ENCODE assay signal across 8 mouse cellular contexts in genomic region chr19:7165509-7166199, GRCm38 (mm10). TPM values are rescaled to one million over a fixed set of nuclear protein-coding genes. Genes with fewer than 3 reads are reported as not detected.
DNase-seq lines count a peak whose midpoint lies in the region; ATAC-seq lines count a peak whose summit lies in the region.

No protein-coding gene starts in this region.

- H3K4me2 ChIP-seq in heart, embryonic 15.5 days, result peak overlapping the region; percentile 100
- H3K4me2 ChIP-seq in embryonic facial prominence, embryonic 14.5 days (ENCODE audit: low read depth, low read length), result peak overlapping the region; percentile 98
- peak overlapping the region; percentile 91 for H3K4me2 ChIP-seq in neural tube, embryonic 13.5 days

- H3K4me3 ChIP-seq in heart, embryonic 15.5 days, result peak overlapping the region; percentile 73
- H3K4me3 ChIP-seq in embryonic facial prominence, embryonic 14.5 days (ENCODE audit: low read depth, low read length), result peak overlapping the region; percentile 80
- peak overlapping the region; percentile 77 for H3K4me3 ChIP-seq in neural tube, embryonic 13.5 days

- no peak for ATAC-seq in heart, embryonic 15.5 days (replicated peaks; ENCODE audit: insufficient number of reproducible peaks, insufficient read depth, low FRiP score, low read depth)
- ATAC-seq in embryonic facial prominence, embryonic 14.5 days (ENCODE audit: low read depth), result peak; percentile 30
- ATAC-seq in neural tube, embryonic 13.5 days (ENCODE audit: low read depth), result peak; percentile 33

- peaks cover 61% of the 10 kb centered on the region for H3K27me3 ChIP-seq in heart, embryonic 15.5 days
- peaks cover 26% of the 10 kb centered on the region for H3K27me3 ChIP-seq in embryonic facial prominence, embryonic 14.5 days (replicated peaks; ENCODE audit: control insufficient read depth, insufficient read depth, low read length)
- H3K27me3 ChIP-seq in neural tube, embryonic 13.5 days, result peaks cover 90% of the 10 kb centered on the region

- peak overlapping the region; percentile 60 for H3K9ac ChIP-seq in heart, embryonic 15.5 days
- peak overlapping the region; percentile 81 for H3K9ac ChIP-seq in embryonic facial prominence, embryonic 14.5 days (ENCODE audit: low read depth, low read length)
- peak overlapping the region; percentile 87 for H3K9ac ChIP-seq in neural tube, embryonic 13.5 days

- 1% methylated on average over 70 of the region's 105 CpGs for WGBS in heart, embryonic 15.5 days
- WGBS in embryonic facial prominence, embryonic 14.5 days, result 5% methylated on average over 13 of the region's 105 CpGs
- WGBS in neural tube, embryonic 13.5 days, result 2% methylated on average over 48 of the region's 105 CpGs

- DNase-seq in heart, adult 9 months (ENCODE audit: low spot score in 2 of 2), result no peak
- DNase-seq in adrenal gland, postnatal 14 days, result peak; percentile 59
- DNase-seq in embryonic facial prominence, embryonic 14.5 days (ENCODE audit: low spot score), result no peak
- DNase-seq in kidney, postnatal 10 days, result peak; percentile 69
- DNase-seq in frontal cortex, postnatal 10 days (ENCODE audit: low spot score in 2 of 2), result no peak
- no peak for DNase-seq in left cerebral cortex, adult 8-10 months (ENCODE audit: low spot score in 2 of 2)

- H3K4me1 ChIP-seq in heart, embryonic 15.5 days (replicated peaks), result peaks cover 30% of the 10 kb centered on the region
- H3K4me1 ChIP-seq in embryonic facial prominence, embryonic 14.5 days (ENCODE audit: control insufficient read depth, insufficient read depth, low read length), result peaks cover 14% of the 10 kb centered on the region
- H3K4me1 ChIP-seq in neural tube, embryonic 13.5 days (replicated peaks), result peaks cover 45% of the 10 kb centered on the region

- no peaks in the 10 kb centered on the region for H3K36me3 ChIP-seq in heart, embryonic 15.5 days
- H3K36me3 ChIP-seq in embryonic facial prominence, embryonic 14.5 days (ENCODE audit: control insufficient read depth, insufficient read depth, low read length), result no peaks in the 10 kb centered on the region
- no peaks in the 10 kb centered on the region for H3K36me3 ChIP-seq in neural tube, embryonic 13.5 days

- no peaks in the 10 kb centered on the region for H3K9me3 ChIP-seq in heart, embryonic 15.5 days (replicated peaks)
- no peaks in the 10 kb centered on the region for H3K9me3 ChIP-seq in embryonic facial prominence, embryonic 14.5 days (ENCODE audit: control insufficient read depth, low read length)
- no peaks in the 10 kb centered on the region for H3K9me3 ChIP-seq in neural tube, embryonic 13.5 days

- no peak overlapping the region for H3K27ac ChIP-seq in heart, embryonic 15.5 days
- 0 out of 2 replicates have a peak overlapping the region, but pooled peaks have one; percentile 33 for H3K27ac ChIP-seq in embryonic facial prominence, embryonic 14.5 days (replicated peaks; ENCODE audit: low read depth, low read length)
- H3K27ac ChIP-seq in neural tube, embryonic 13.5 days (replicated peaks), result peak overlapping the region; percentile 65

RNA-seq across cellular contexts. Expression of gene Otub1, which starts 40.5 kb away (rescaled TPM):
- 122 and 135 TPM in 2 replicates for polyA plus RNA-seq in heart, embryonic 15.5 days (2015; fragmentation: Nextera tagmentation; extraction: Ambion mirVana)
- 103 and 124 TPM in 2 replicates for total RNA-seq in adrenal gland, postnatal 14 days (2021)
- 172 and 199 TPM in 2 replicates for polyA plus RNA-seq in embryonic facial prominence, embryonic 14.5 days (2014; fragmentation: Nextera tagmentation; extraction: Ambion mirVana)
- polyA plus RNA-seq in neural tube, embryonic 13.5 days (2015; fragmentation: Nextera tagmentation; extraction: Ambion mirVana), result 227 and 243 TPM in 2 replicates
- 100 to 1,000 TPM; 267 to 296 (median 278) TPM for total RNA-seq in left cerebral cortex, adult 8-10 months (2022)

RNA-seq across cellular contexts. Expression of gene Cox8a, which starts 51.8 kb away (rescaled TPM):
- 1,507 and 2,028 TPM in 2 replicates for polyA plus RNA-seq in heart, embryonic 15.5 days (2015; fragmentation: Nextera tagmentation; extraction: Ambion mirVana)
- total RNA-seq in adrenal gland, postnatal 14 days (2021), result 1,334 and 1,491 TPM in 2 replicates
- polyA plus RNA-seq in embryonic facial prominence, embryonic 14.5 days (2014; fragmentation: Nextera tagmentation; extraction: Ambion mirVana), result 995 and 1,073 TPM in 2 replicates
- polyA plus RNA-seq in neural tube, embryonic 13.5 days (2015; fragmentation: Nextera tagmentation; extraction: Ambion mirVana), result 918 and 1,011 TPM in 2 replicates
- 1,000 to 10,000 TPM; 1,021 to 1,102 (median 1,060) TPM for total RNA-seq in left cerebral cortex, adult 8-10 months (2022)

Comparison
In these comparisons a context has a peak if more than half of its experiments do, and no peak if none do; other contexts are left out.
1. DNase-seq: peak in adrenal gland, postnatal 14 days (single experiment) and kidney, postnatal 10 days (single experiment); none in heart, adult 9 months (0 of 2), embryonic facial prominence, embryonic 14.5 days (single experiment), frontal cortex, postnatal 10 days (0 of 2) and left cerebral cortex, adult 8-10 months (0 of 2).
2. Peak in every context shown above with its lines, with median percentiles within 50 percentile points of each other: H3K4me2 ChIP-seq, H3K4me3 ChIP-seq and H3K9ac ChIP-seq.